Mouse (Mus musculus): ENCODE data around the gene Wnt10b. TPM values are rescaled to one million over a fixed set of nuclear protein-coding genes. Genes with fewer than 3 reads are reported as not detected.

The Wnt10b gene
- polyA plus RNA-seq, 1 experiment from 2014 or later, result 0.11 TPM

GRCm38 (mm10) chr15:98778806-98779205, 856 bp upstream of the Wnt10b start:
- no peak overlapping the region for H3K4me2 ChIP-seq (replicated peaks; ENCODE audit: low read depth)
- WGBS, result 16% methylated on average over 8 of the region's 11 CpGs

GRCm38 (mm10) chr15:98778191-98778770, 331 bp upstream of the Wnt10b start:
- peaks cover 5% of the 10 kb centered on the region; the same call in 1 of the 2 replicates for H3K4me1 ChIP-seq (replicated peaks; ENCODE audit: control insufficient read depth, insufficient read depth)
- 2% methylated on average over 23 of the region's 25 CpGs for WGBS
- ATAC-seq (ENCODE audit: low FRiP score, low TSS enrichment) (no peak), DNase-seq (ENCODE audit: low spot score) (no peak)
- H3K27ac ChIP-seq (replicated peaks), result no peak overlapping the region
- H3K9me3 ChIP-seq (ENCODE audit: control insufficient read depth, low read length), result no peaks in the 10 kb centered on the region
- peak overlapping the region; percentile 31 for H3K4me3 ChIP-seq (ENCODE audit: low read depth, low read length)
- no peak for TF ChIP-seq CTCF (IDR thresholded peaks at IDR 0.05; ENCODE audit: low read depth)
- TF ChIP-seq EP300 (optimal IDR thresholded peaks at IDR 0.05), result no peak
- H3K4me2 ChIP-seq (replicated peaks; ENCODE audit: low read depth), result peak overlapping the region; percentile 46
- no peaks in the 10 kb centered on the region for H3K36me3 ChIP-seq (ENCODE audit: control insufficient read depth, insufficient read depth, low read length)
- H3K27me3 ChIP-seq (ENCODE audit: control insufficient read depth, insufficient read depth, low read length), result peaks cover 31% of the 10 kb centered on the region; the same call in 1 of the 2 replicates
- no peak overlapping the region for H3K9ac ChIP-seq (ENCODE audit: low read length)

More at GRCm38 (mm10) chr15:98778806-98779205, 856 bp upstream of the Wnt10b start:
- Histone ChIP-seq H3K27ac (replicated peaks) (no peak overlapping the region), H3K4me3 (ENCODE audit: low read depth, low read length) (no peak overlapping the region), H3K4me1 (replicated peaks; ENCODE audit: control insufficient read depth, insufficient read depth) (peaks cover 5% of the 10 kb centered on the region; the same call in 1 of the 2 replicates), H3K27me3 (ENCODE audit: control insufficient read depth, insufficient read depth, low read length) (peaks cover 31% of the 10 kb centered on the region; the same call in 1 of the 2 replicates), H3K9ac (ENCODE audit: low read length) (no peak overlapping the region), H3K9me3 (ENCODE audit: control insufficient read depth, low read length) (no peaks in the 10 kb centered on the region), H3K36me3 (ENCODE audit: control insufficient read depth, insufficient read depth, low read length) (no peaks in the 10 kb centered on the region)
- no peak for DNase-seq (ENCODE audit: low spot score)
- TF ChIP-seq EP300 (optimal IDR thresholded peaks at IDR 0.05), result no peak
- no peak for ATAC-seq (ENCODE audit: low FRiP score, low TSS enrichment)

GRCm38 (mm10) chr15:98777005-98777616, 839 bp downstream of the Wnt10b start:
- 7% methylated on average over 19 of the region's 19 CpGs for WGBS
- H3K4me1 ChIP-seq (replicated peaks; ENCODE audit: control insufficient read depth, insufficient read depth), result peaks cover 5% of the 10 kb centered on the region; the same call in 1 of the 2 replicates
- no peak overlapping the region for H3K9ac ChIP-seq (ENCODE audit: low read length)
- DNase-seq (ENCODE audit: low spot score) (peak; percentile 15), ATAC-seq (ENCODE audit: low FRiP score, low TSS enrichment) (no peak; the same call in 1 of the 2 replicates)
- H3K27me3 ChIP-seq (ENCODE audit: control insufficient read depth, insufficient read depth, low read length), result peaks cover 31% of the 10 kb centered on the region; the same call in 1 of the 2 replicates
- H3K9me3 ChIP-seq (ENCODE audit: control insufficient read depth, low read length), result no peaks in the 10 kb centered on the region
- H3K36me3 ChIP-seq (ENCODE audit: control insufficient read depth, insufficient read depth, low read length), result no peaks in the 10 kb centered on the region
- H3K4me2 ChIP-seq (replicated peaks; ENCODE audit: low read depth), result peak overlapping the region; percentile 41; the same call in 1 of the 2 replicates
- TF ChIP-seq EP300 (optimal IDR thresholded peaks at IDR 0.05) (no peak), CTCF (IDR thresholded peaks at IDR 0.05; ENCODE audit: low read depth) (no peak)
- peak overlapping the region; percentile 15; the same call in 1 of the 2 replicates for H3K4me3 ChIP-seq (ENCODE audit: low read depth, low read length)
- H3K27ac ChIP-seq (replicated peaks), result no peak overlapping the region

DNA sequence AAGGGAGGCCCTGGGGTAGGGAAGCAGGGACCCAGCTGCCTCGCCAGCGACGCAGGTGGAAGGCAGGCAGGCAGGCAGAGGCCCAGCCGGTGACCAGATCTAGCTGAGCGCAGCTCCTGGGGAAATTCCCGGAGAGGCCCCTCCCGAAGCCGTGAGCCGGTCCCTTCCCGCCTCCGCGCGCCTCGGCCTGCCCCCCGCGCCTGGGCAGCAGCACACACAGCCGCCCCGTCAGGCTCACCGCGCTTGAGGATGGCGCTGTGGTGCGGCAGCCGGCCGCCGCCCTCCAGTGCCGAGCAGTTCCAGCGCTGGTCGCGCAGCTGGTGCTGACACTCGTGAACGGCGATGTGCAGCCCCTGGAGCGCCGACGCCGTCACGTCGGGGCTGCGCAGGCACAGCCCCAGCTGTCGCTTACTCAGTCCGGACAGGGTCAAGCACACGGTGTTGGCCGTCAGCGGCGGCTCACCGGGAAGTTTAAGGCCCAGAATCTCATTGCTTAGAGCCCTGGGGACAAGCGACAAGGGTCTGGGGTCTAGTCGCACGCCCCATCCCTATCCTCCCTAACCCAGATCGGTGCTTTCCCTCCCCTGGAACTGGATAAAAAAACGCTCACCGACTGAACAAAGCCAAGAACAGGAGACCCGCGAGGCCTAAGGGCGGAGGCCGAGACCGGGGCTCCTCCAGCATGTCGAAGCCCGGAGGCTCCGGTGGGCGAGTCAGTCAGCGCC, 1.5 kb downstream of the Wnt10b start:
- DNase-seq (ENCODE audit: low spot score), result peak; percentile 73
- Histone ChIP-seq H3K27me3 (ENCODE audit: control insufficient read depth, insufficient read depth, low read length) (peaks cover 31% of the 10 kb centered on the region; the same call in 1 of the 2 replicates), H3K4me2 (replicated peaks; ENCODE audit: low read depth) (peak overlapping the region; percentile 41), H3K9ac (ENCODE audit: low read length) (0 out of 2 replicates have a peak overlapping the region, but pooled peaks have one; percentile 27), H3K4me3 (ENCODE audit: low read depth, low read length) (peak overlapping the region; percentile 15), H3K9me3 (ENCODE audit: control insufficient read depth, low read length) (no peaks in the 10 kb centered on the region), H3K36me3 (ENCODE audit: control insufficient read depth, insufficient read depth, low read length) (no peaks in the 10 kb centered on the region), H3K27ac (replicated peaks) (no peak overlapping the region), H3K4me1 (replicated peaks; ENCODE audit: control insufficient read depth, insufficient read depth) (peaks cover 5% of the 10 kb centered on the region; the same call in 1 of the 2 replicates)
- ATAC-seq (ENCODE audit: low FRiP score, low TSS enrichment), result 0 out of 2 replicates have a peak, but pooled peaks have one; percentile 45
- 3% methylated on average over 45 of the region's 62 CpGs for whole genome bisulfite sequencing
- TF ChIP-seq CTCF (IDR thresholded peaks at IDR 0.05; ENCODE audit: low read depth), result peak; percentile 45; the same call in 1 of the 2 replicates
- no peak for TF ChIP-seq EP300 (optimal IDR thresholded peaks at IDR 0.05)

DNA sequence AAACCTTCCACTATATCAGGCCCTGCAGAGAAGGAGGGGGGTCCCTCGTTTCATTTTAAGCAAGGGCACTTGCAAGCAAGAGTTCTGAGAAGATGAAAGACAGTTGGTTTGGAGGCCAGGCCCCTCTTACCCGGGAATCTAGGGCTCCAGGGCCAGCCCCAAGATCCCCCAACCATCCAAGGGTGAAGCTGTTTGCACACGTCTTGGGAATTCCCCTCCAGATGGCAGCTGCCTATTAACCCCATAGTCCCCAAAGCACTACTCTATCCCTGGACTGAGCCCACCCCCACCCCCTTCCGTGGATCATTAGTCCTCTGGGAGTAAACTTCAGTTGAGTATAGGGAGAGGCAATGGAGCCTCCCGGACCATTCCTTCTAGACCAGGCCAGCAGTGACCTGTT, 2.4 kb downstream of the Wnt10b start:
- H3K9ac ChIP-seq (ENCODE audit: low read length), result no peak overlapping the region
- no peaks in the 10 kb centered on the region for H3K36me3 ChIP-seq (ENCODE audit: control insufficient read depth, insufficient read depth, low read length)
- ATAC-seq (ENCODE audit: low FRiP score, low TSS enrichment) (no peak), DNase-seq (ENCODE audit: low spot score) (no peak)
- peaks cover 5% of the 10 kb centered on the region; the same call in 1 of the 2 replicates for H3K4me1 ChIP-seq (replicated peaks; ENCODE audit: control insufficient read depth, insufficient read depth)
- no peak overlapping the region for H3K27ac ChIP-seq (replicated peaks)
- peaks cover 28% of the 10 kb centered on the region; the same call in 1 of the 2 replicates for H3K27me3 ChIP-seq (ENCODE audit: control insufficient read depth, insufficient read depth, low read length)
- WGBS, result 13% methylated on average over 5 of the region's 5 CpGs
- no peaks in the 10 kb centered on the region for H3K9me3 ChIP-seq (ENCODE audit: control insufficient read depth, low read length)
- no peak overlapping the region for H3K4me3 ChIP-seq (ENCODE audit: low read depth, low read length)
- no peak overlapping the region for H3K4me2 ChIP-seq (replicated peaks; ENCODE audit: low read depth)
- no peak for TF ChIP-seq EP300 (optimal IDR thresholded peaks at IDR 0.05)
- no peak for TF ChIP-seq CTCF (IDR thresholded peaks at IDR 0.05; ENCODE audit: low read depth)
